Mouse (Mus musculus): ENCODE measurements around the gene Chrna9. TPM values are rescaled to one million over a fixed set of nuclear protein-coding genes. Genes with fewer than 3 reads are reported as not detected.

Chrna9 gene
- polyA plus RNA-seq, 1 experiment, result not detected

DNA sequence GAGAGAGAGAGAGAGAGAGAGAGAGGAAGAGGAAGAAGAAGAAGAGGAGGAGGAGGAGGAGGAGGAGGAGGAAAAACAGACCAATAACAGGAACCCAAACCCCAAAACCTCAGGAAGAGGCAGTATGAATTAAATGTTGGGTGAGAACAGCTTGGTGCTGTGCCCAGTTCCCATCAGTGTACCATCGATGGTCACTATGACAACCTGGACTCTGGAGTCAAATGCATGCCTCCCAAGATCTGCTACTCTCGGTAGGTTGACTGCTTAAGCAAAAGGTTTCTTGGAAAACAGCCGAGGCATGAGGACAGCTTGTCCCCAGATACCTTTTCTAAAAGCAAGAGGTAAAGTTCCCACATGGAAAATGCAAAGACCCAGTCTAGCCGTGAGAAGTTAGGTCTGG, 25.4 kb upstream of the Chrna9 start:
- Histone ChIP-seq H3K4me1 (ENCODE audit: control insufficient read depth, insufficient read depth, insufficient read length, low read length) (no peaks in the 10 kb centered on the region), H3K27ac (replicated peaks; ENCODE audit: low read depth, low read length) (no peak overlapping the region), H3K4me3 (ENCODE audit: insufficient read depth, low read depth, low read length) (no peak overlapping the region)

DNA sequence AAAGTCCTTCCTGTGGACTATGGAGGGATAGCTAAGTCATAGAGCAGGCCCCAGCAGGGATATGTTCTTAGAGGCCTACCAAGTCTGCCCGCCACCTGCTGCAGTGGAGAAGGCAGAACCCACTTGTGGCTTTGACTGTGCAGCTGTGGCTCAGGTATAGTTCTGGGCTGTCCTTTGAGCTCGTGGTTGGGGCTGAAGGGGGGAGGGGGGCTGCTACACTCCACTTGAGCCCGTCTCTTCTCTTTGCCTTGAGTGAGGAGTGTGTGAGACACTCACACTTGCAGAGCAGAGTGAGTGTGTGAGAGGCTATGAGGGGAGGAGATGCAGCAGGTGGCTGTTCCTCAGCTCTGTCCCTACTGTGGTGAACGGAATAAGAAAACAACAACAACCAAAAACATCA, 24.3 kb upstream of the Chrna9 start:
- Histone ChIP-seq H3K4me1 (ENCODE audit: control insufficient read depth, insufficient read depth, insufficient read length, low read length) (no peaks in the 10 kb centered on the region), H3K4me3 (ENCODE audit: insufficient read depth, low read depth, low read length) (no peak overlapping the region), H3K27ac (replicated peaks; ENCODE audit: low read depth, low read length) (no peak overlapping the region)

DNA sequence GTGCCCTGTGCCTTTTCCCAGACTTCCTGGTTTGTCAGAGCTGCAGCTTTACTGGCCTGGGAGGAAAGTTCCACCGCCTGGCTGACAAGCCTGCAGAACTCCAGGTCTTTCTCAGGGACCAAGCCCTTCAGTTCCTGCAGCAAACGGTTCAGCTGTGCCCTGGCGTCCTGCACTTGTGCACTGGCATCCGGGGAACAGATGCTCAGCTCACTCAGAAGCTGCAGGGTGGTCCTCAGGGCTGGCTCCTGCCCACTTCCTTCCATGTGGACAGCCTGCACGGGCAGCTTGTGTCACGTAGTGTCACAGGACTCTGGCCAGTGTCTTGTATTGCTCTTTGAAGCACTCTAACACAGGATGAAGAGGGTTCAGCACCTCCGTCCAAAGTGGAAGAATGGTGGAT, 23.0 kb upstream of the Chrna9 start:
- H3K4me1 ChIP-seq (ENCODE audit: control insufficient read depth, insufficient read depth, insufficient read length, low read length), result no peaks in the 10 kb centered on the region
- H3K27ac ChIP-seq (replicated peaks; ENCODE audit: low read depth, low read length), result no peak overlapping the region
- no peak overlapping the region for H3K4me3 ChIP-seq (ENCODE audit: insufficient read depth, low read depth, low read length)

DNA sequence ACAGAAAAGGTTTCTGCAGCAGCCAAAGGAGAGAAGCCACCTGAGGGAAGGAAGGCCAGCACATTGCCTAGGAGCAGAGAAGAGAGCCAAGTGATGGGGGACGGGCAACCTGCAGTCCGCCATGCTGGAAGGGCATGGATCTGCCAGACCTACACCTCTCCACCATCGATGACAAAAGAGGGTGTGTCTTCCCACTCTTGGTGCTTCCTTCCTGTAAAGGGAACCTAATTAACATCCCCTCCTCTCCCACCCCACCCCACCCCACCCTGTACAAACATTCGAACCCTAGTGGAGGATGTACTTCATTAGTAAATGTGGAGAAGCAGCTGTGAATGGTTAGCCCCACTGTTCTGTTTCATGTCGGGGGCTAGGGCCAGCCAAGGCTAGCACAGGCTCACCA, 22.5 kb upstream of the Chrna9 start:
- H3K4me3 ChIP-seq (ENCODE audit: insufficient read depth, low read depth, low read length), result no peak overlapping the region
- no peaks in the 10 kb centered on the region for H3K4me1 ChIP-seq (ENCODE audit: control insufficient read depth, insufficient read depth, insufficient read length, low read length)
- H3K27ac ChIP-seq (replicated peaks; ENCODE audit: low read depth, low read length), result no peak overlapping the region

DNA sequence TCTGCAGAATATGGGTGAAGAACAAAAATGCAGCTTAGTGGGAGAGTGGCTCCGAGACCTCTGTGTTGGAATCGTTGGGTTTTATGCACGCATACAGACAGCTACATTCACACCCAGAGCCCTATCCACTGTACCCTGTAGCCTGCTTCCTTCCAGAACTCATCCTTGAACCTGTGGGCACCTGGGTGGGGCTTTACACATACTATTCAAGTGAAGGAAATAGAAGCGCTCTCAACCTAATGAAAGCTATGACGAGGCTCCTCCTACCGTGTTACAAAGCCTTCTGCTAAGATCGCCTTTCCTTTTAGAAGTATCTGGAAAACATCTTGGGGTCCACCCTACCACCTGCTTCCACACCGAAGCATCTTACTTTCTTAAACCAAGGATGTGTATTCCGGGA, 21.6 kb upstream of the Chrna9 start:
- H3K4me1 ChIP-seq (ENCODE audit: control insufficient read depth, insufficient read depth, insufficient read length, low read length), result no peaks in the 10 kb centered on the region
- no peak overlapping the region for H3K27ac ChIP-seq (replicated peaks; ENCODE audit: low read depth, low read length)
- no peak overlapping the region for H3K4me3 ChIP-seq (ENCODE audit: insufficient read depth, low read depth, low read length)

DNA sequence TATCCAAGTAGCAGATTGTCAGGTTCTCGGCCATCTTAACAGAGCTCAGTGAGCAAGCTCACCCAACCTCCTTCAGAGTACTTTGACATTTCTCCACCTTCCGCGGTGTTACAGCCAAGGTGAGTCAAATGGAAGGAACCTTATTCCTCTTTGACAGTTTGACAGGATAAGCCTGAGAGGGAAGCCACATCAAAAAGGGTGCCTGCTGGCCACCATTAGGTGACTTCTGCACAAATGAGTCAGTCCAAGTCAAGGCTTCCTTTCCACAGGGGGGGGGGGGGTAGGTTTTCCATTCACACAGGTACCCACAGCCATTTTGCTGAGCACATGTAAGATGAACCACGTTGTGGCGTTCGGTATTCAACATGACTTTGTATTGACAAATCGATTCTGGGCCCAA, 20.4 kb upstream of the Chrna9 start:
- no peaks in the 10 kb centered on the region; the same call in 1 of the 2 replicates for H3K4me1 ChIP-seq (ENCODE audit: control insufficient read depth, insufficient read depth, insufficient read length, low read length)
- H3K4me3 ChIP-seq (ENCODE audit: insufficient read depth, low read depth, low read length), result no peak overlapping the region
- no peak overlapping the region for H3K27ac ChIP-seq (replicated peaks; ENCODE audit: low read depth, low read length)

DNA sequence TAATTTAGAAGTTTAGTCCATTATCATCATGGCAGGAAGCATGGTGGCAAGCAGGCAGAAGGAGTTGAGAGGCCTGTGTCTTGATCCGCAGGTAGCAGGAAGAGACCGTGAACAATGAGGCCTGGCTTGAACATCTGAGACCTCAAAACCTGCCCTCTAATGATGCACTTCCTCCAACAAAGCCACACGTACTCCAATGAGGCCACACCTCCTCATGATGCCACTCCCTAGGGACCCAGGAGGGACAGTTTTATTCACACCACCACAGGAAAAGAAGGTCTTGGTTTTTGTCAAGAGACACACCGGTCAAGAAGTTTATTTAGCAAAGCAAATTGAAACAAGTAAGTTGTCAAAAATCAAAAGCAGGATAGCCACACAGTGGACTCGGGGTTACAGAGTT, 17.8 kb upstream of the Chrna9 start:
- H3K4me3 ChIP-seq (ENCODE audit: insufficient read depth, low read depth, low read length), result no peak overlapping the region
- no peaks in the 10 kb centered on the region; the same call in 1 of the 2 replicates for H3K4me1 ChIP-seq (ENCODE audit: control insufficient read depth, insufficient read depth, insufficient read length, low read length)
- no peak overlapping the region for H3K27ac ChIP-seq (replicated peaks; ENCODE audit: low read depth, low read length)

DNA sequence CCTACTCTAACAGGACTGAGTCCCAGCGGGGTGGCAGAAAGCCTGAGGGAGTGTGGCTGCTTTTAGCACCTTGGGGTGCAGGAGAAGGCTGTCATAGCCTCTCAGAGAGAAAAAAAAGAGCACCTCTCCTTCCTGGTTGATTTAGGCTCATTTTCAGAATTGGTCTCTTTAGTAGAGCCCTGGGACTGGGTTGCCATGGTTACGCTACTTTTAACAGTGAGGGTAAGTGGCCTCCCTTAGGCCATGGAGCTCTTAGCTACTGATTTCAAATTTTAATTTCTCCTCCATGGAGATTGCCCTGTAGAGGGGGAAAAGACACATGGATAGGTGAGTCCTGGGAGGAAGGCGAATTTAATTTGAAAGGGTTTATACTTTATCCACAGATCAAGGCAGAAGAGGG, 16.1 kb upstream of the Chrna9 start:
- Histone ChIP-seq H3K4me1 (ENCODE audit: control insufficient read depth, insufficient read depth, insufficient read length, low read length) (no peaks in the 10 kb centered on the region; the same call in 1 of the 2 replicates), H3K27ac (replicated peaks; ENCODE audit: low read depth, low read length) (no peak overlapping the region), H3K4me3 (ENCODE audit: insufficient read depth, low read depth, low read length) (no peak overlapping the region)

DNA sequence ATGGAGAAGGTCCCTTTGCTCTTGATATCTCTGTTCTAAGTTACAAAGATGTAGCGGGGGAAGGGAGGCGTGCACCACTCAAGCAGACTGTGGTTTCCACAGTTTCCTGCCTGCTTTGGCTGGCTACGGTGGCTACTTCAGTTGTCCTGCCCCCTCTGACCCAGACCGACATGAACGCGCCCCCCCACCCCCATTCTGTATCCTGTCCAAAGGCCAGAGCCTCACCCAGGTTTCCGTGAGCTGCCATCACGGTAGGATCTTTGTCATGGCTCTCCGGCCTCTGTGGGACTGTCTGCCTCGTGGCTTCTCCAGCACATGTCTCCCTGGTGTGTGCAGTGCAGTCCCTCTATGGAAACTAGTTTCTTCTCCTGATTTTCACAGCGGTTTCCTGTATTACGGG, 15.4 kb upstream of the Chrna9 start:
- no peak overlapping the region for H3K4me3 ChIP-seq (ENCODE audit: insufficient read depth, low read depth, low read length)
- H3K27ac ChIP-seq (replicated peaks; ENCODE audit: low read depth, low read length), result no peak overlapping the region
- H3K4me1 ChIP-seq (ENCODE audit: control insufficient read depth, insufficient read depth, insufficient read length, low read length), result no peaks in the 10 kb centered on the region; the same call in 1 of the 2 replicates

DNA sequence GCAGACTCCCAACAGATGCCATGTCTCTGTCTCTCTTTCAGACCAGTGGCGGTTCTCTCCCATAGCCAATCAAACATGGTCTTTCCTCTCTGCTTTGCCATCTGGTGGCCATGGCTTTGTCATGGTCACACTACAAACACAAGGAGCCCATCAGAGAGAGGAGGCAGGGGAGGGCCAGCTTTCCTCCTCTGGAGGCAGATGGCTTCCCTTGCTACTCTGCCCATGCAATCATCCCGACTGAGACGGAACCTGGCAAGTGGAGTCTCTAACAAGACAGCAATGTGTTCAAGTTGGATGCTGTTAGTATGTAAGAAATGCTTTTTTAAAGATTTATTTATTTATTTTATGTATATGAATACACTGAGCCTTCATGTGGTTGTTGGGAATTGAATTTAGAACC, 14.8 kb upstream of the Chrna9 start:
- Histone ChIP-seq H3K27ac (replicated peaks; ENCODE audit: low read depth, low read length) (no peak overlapping the region), H3K4me1 (ENCODE audit: control insufficient read depth, insufficient read depth, insufficient read length, low read length) (no peaks in the 10 kb centered on the region; the same call in 1 of the 2 replicates), H3K4me3 (ENCODE audit: insufficient read depth, low read depth, low read length) (no peak overlapping the region)

DNA sequence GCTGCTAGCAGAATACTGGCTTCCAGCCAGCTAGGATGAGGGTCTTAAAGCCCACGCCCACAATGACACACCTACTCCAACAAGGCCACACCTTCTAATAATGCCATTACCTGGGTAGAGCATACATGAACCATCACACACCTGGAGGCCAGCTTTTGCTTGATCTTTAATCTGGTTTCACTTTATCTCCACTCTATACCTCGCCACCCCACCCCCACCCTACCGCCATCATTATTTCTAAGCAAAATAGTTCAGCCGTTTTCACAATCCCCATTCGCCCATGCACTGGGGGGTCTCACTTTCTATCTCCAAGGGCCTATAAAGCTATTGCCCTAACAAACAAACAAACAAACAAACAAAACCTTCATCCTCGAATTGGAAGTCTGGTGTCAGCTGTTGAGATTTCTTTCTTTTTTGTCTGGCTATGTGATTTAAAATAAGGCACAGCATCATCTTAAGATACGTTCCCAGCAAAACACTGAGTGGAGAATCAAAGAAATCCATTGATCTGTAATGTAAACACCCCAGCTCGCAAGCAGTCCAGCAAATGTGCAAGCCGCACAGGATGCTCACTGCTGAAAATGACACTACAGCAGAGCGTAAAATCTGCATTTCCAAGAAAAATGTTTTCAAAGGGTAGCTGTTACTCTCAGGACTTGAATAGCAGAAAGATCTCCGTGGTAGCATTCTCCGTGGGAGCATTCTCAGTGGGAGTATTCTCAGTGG, 13.9 kb upstream of the Chrna9 start:
- Histone ChIP-seq H3K4me3 (ENCODE audit: insufficient read depth, low read depth, low read length) (no peak overlapping the region), H3K4me1 (ENCODE audit: control insufficient read depth, insufficient read depth, insufficient read length, low read length) (no peaks in the 10 kb centered on the region; the same call in 1 of the 2 replicates), H3K27ac (replicated peaks; ENCODE audit: low read depth, low read length) (no peak overlapping the region)

DNA sequence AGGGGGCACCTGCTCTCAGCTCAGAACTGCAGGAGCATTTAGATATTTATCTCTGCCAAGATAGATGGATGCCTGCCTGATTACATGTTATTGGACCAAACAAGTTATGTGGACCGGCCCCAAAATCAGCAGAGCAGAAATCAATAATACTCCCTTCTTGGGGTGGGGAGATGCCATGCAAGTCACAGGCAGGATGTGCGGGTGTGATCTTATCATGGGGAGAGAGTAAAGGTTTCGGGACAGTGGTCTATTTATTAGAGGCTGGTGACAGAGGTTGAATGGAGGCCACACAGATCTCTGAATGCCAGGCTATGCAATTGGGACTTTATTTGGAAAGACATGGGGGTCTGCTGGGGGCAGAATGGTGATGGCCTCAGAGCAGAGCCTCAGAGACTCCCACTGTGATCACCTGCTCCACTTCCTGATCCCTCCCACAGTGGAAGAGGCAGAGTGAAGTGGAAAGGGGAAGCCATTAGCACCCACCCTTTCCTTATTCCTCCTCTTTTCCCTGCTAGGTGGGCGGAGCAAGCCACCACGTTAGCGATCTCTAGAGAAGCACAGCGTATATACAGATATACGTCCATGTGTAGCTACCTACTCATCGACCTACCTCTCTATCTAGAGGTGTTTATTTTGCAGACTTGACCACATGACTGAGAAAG, 13.1 kb upstream of the Chrna9 start:
- Histone ChIP-seq H3K4me1 (ENCODE audit: control insufficient read depth, insufficient read depth, insufficient read length, low read length) (no peaks in the 10 kb centered on the region; the same call in 1 of the 2 replicates), H3K27ac (replicated peaks; ENCODE audit: low read depth, low read length) (no peak overlapping the region), H3K4me3 (ENCODE audit: insufficient read depth, low read depth, low read length) (no peak overlapping the region)

DNA sequence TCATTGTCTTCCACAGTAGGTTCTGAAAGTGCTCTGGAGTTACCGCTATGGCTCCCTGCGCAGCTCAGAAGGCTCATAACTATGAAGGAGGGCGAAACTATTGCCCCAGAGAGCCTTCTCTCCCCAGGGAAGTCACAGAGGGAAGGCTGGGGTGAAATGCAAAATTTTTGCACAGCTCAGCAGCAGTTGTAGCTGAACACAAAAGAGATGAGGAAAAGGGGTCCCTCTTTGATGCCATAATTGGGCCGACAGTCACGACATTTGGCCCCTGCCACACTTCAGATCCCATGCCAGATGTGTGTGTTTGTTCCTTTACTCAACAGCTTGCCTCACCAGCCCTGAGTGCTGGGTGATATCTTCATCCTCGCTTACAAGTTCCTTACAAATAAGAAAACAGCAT, 8.1 kb upstream of the Chrna9 start:
- H3K4me1 ChIP-seq (ENCODE audit: control insufficient read depth, insufficient read depth, insufficient read length, low read length), result no peaks in the 10 kb centered on the region
- H3K27ac ChIP-seq (replicated peaks; ENCODE audit: low read depth, low read length), result no peak overlapping the region
- no peak overlapping the region for H3K4me3 ChIP-seq (ENCODE audit: insufficient read depth, low read depth, low read length)

DNA sequence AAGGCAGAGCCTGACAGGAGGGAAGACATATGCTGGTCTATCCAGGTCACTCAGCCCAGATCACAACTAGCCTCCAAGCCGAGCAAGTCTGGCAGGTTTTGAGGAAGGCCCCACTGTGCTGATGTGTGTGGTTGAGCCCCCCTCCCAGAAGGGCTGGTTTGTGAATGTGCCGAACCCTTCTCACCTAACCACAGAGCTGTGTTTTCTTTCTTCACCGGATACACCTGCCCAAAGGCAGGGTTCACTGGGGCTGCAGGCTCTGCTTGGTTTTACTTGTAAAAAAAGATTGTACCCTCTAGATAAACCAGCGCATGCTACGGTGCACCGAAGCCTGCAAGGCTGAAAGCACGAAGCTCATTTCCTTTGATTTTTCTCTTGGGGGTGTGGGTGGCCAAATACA, 5.6 kb upstream of the Chrna9 start:
- no peak overlapping the region for H3K27ac ChIP-seq (replicated peaks; ENCODE audit: low read depth, low read length)
- no peak overlapping the region for H3K4me3 ChIP-seq (ENCODE audit: insufficient read depth, low read depth, low read length)
- H3K4me1 ChIP-seq (ENCODE audit: control insufficient read depth, insufficient read depth, insufficient read length, low read length), result no peaks in the 10 kb centered on the region

DNA sequence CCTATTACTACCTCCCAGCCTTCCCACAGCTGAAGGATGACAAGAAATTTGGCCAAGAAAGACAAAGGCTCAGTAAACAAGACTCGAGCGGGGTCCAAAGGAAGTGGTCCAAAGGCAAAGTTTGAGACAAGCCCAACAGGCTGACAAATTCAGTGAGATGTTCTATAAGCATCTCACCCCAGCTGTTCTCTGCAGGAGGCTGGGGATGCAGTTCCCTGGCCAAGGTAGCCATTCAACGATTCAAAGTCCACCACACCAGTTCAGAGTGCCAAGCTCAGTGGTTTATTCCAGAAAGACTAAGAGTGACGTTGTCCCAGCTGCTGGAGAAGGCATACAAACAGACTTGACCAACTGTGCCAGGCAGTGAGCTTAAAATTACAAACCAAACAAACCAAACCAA, 4.5 kb upstream of the Chrna9 start:
- H3K27ac ChIP-seq (replicated peaks; ENCODE audit: low read depth, low read length), result no peak overlapping the region
- H3K4me3 ChIP-seq (ENCODE audit: insufficient read depth, low read depth, low read length), result no peak overlapping the region
- no peaks in the 10 kb centered on the region for H3K4me1 ChIP-seq (ENCODE audit: control insufficient read depth, insufficient read depth, insufficient read length, low read length)

DNA sequence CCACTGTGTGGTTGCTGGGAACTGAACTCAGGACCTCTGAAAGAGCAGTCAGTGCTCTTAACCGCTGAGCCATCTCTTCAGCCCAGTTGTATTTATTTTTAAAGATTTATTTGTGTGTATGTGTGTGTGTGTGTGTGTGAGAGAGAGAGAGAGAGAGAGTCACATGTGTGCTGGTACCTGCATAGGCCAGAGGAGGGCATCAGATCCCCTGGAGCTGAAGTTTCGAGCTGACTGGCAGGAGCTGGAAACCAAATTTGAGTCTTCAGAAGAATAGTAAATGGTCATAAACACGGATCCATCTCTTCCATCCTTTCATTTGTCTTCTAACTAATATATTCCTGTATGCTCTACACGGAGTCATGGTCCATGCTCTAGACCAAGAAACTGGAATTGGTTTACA, 1.5 kb upstream of the Chrna9 start:
- Histone ChIP-seq H3K4me3 (ENCODE audit: insufficient read depth, low read depth, low read length) (no peak overlapping the region), H3K27ac (replicated peaks; ENCODE audit: low read depth, low read length) (no peak overlapping the region), H3K4me1 (ENCODE audit: control insufficient read depth, insufficient read depth, insufficient read length, low read length) (no peaks in the 10 kb centered on the region)
